Mouse (Mus musculus) limb, embryonic 14.5 days (tissue): ENCODE data around the gene Snx11. TPM values are rescaled to one million over a fixed set of nuclear protein-coding genes. Genes with fewer than 3 reads are reported as not detected.

Experiments
- ATAC-seq: fragments of 200-750 bp; cut with Nextera tagmentation; 2 replicates; pipeline ENCODE4 v1.8.0; 2017; ENCODE audit warnings: low read depth, moderate number of reproducible peaks, moderate TSS enrichment; ENCODE audit not compliant: low FRiP score
- DNase-seq: peaks from one replicate; pipeline ENCODE4 v3.0.0-alpha.2; 2015; ENCODE audit warnings: low spot score
- H3K27ac ChIP-seq: fragments of 300-500 bp; sonication (generic); replicated peaks from 2 replicates; pipeline ENCODE4 v1.5.1; 2014; ENCODE audit warnings: low read depth, mild to moderate bottlenecking, low read length, moderate library complexity, mixed read lengths
- H3K27me3 ChIP-seq: fragments of 300-500 bp; sonication (generic); 2 replicates; pipeline ENCODE4 v1.6.1; 2014; ENCODE audit warnings: low read length, mixed read lengths; ENCODE audit not compliant: control insufficient read depth, insufficient read depth
- H3K36me3 ChIP-seq: fragments of 300-500 bp; sonication (generic); 2 replicates; pipeline ENCODE4 v1.6.1; 2014; ENCODE audit warnings: mild to moderate bottlenecking, low read length, moderate library complexity, mixed read lengths; ENCODE audit not compliant: control insufficient read depth, insufficient read depth
- H3K4me1 ChIP-seq: fragments of 300-500 bp; sonication (generic); 2 replicates; pipeline ENCODE4 v1.6.1; 2014; ENCODE audit warnings: antibody characterized with exemption, low read length, mixed read lengths; ENCODE audit not compliant: control insufficient read depth, insufficient read depth
- H3K4me2 ChIP-seq: fragments of 300-500 bp; sonication (generic); replicated peaks from 2 replicates; pipeline ENCODE4 v1.6.1; 2014; ENCODE audit warnings: low read depth, mild to moderate bottlenecking, low read length, moderate library complexity; ENCODE audit not compliant: severe bottlenecking
- H3K4me3 ChIP-seq: fragments of 300-500 bp; sonication (generic); replicated peaks from 2 replicates; pipeline ENCODE4 v1.5.1; 2014; ENCODE audit warnings: low read length
- H3K9ac ChIP-seq: fragments of 300-500 bp; sonication (generic); 2 replicates; pipeline ENCODE4 v1.6.1; 2014; ENCODE audit warnings: mild to moderate bottlenecking, low read depth, low read length, moderate library complexity; ENCODE audit not compliant: severe bottlenecking
- H3K9me3 ChIP-seq: fragments of 300-500 bp; sonication (generic); 2 replicates; pipeline ENCODE4 v1.6.1; 2016; ENCODE audit warnings: low read length; ENCODE audit not compliant: control insufficient read depth
- POLR2A ChIP-seq: fragments of 200-500 bp; IDR thresholded peaks from 2 replicates; pipeline ENCODE4 v1.8.0; 2012; ENCODE audit warnings: inconsistent platforms, mild to moderate bottlenecking, moderate library complexity, borderline replicate concordance; ENCODE audit not compliant: insufficient read depth, insufficient read length; ENCODE audit errors: extremely low read depth
- WGBS: fragments of 180-500 bp; shearing (Covaris S2); extraction: QIAGEN DNeasy Blood & Tissue Kit; methylation state at CpG from one replicate; pipeline ENCODE4 v1.1.7; 2014; 5-methylcytosine and 5-hydroxymethylcytosine counted together
- polyA plus RNA-seq, 2 experiments: library from polyadenylated mRNA; depleted of rRNA in 1 of 2; stranded (reverse) in 1 of 2; unstranded in 1 of 2; fragments of >200 nt; fragmentation: Nextera tagmentation in 1 of 2; extraction: Ambion mirVana in 1 of 2; gene quantifications; 2 replicates each; pipeline versions ENCODE4 v1.2.1 to v1.2.3; 2012 to 2014

The Snx11 gene
- polyA plus RNA-seq, 2 experiments = 11.9 to 28.3 TPM

GRCm38 (mm10) chr11:96776068-96776467 is 1.3 kb downstream of the Snx11 start:
- no peak overlapping the region for H3K27ac ChIP-seq
- H3K9ac ChIP-seq = 0 out of 2 replicates have a peak overlapping the region, but pooled peaks have one; percentile 58
- peaks cover 26% of the 10 kb centered on the region for H3K36me3 ChIP-seq
- ATAC-seq = no peak
- DNase-seq = no peak
- H3K4me3 ChIP-seq = peak overlapping the region; percentile 65; the same call in 1 of the 2 replicates
- peaks cover 6% of the 10 kb centered on the region; the same call in 1 of the 2 replicates for H3K4me1 ChIP-seq
- WGBS = 30% methylated on average over 3 of the region's 3 CpGs
- TF ChIP-seq POLR2A = no peak
- H3K9me3 ChIP-seq = no peaks in the 10 kb centered on the region
- H3K27me3 ChIP-seq = no peaks in the 10 kb centered on the region
- peak overlapping the region; percentile 75 for H3K4me2 ChIP-seq

GRCm38 (mm10) chr11:96775665-96776064 is 1.7 kb downstream of the Snx11 start:
- peaks cover 6% of the 10 kb centered on the region; the same call in 1 of the 2 replicates for H3K4me1 ChIP-seq
- H3K27me3 ChIP-seq = no peaks in the 10 kb centered on the region
- 59% methylated on average over 7 of the region's 7 CpGs for WGBS
- no peak for ATAC-seq
- no peak for DNase-seq
- H3K36me3 ChIP-seq = peaks cover 30% of the 10 kb centered on the region
- H3K27ac ChIP-seq = no peak overlapping the region
- no peak for TF ChIP-seq POLR2A
- no peak overlapping the region for H3K4me3 ChIP-seq
- no peak overlapping the region for H3K9ac ChIP-seq
- no peak overlapping the region for H3K4me2 ChIP-seq
- no peaks in the 10 kb centered on the region for H3K9me3 ChIP-seq

GRCm38 (mm10) chr11:96775063-96775462 is 2.3 kb downstream of the Snx11 start:
- 56% methylated on average over 8 of the region's 8 CpGs for WGBS
- Histone ChIP-seq H3K9ac (no peak overlapping the region), H3K4me2 (no peak overlapping the region), H3K4me1 (peaks cover 6% of the 10 kb centered on the region; the same call in 1 of the 2 replicates), H3K4me3 (no peak overlapping the region), H3K27me3 (no peaks in the 10 kb centered on the region), H3K27ac (no peak overlapping the region), H3K36me3 (peaks cover 36% of the 10 kb centered on the region), H3K9me3 (no peaks in the 10 kb centered on the region)
- TF ChIP-seq POLR2A = no peak
- ATAC-seq (no peak), DNase-seq (no peak)

DNA sequence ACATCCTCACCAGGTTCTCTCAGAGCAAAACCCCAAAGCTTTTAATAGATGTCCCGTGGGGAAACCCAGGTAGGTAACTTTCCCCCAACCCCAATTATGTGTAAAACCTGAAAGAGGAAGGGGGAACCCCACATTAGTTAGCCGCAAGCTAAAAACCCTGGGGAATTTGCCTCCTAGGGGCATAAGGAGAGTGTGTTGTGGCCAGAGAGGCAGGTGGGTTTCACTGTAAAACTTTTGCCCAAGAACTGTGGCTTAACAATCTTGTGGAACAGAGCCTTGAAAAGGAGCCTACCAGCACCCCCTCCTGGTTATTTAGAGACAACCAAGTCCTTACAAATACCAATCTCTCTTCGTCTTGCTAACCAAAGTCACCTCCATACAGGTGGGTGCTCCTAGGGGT is 2.8 kb downstream of the Snx11 start:
- no peaks in the 10 kb centered on the region for H3K27me3 ChIP-seq
- H3K4me1 ChIP-seq = peaks cover 6% of the 10 kb centered on the region; the same call in 1 of the 2 replicates
- TF ChIP-seq POLR2A = no peak
- no peaks in the 10 kb centered on the region for H3K9me3 ChIP-seq
- DNase-seq (no peak), ATAC-seq (no peak)
- H3K36me3 ChIP-seq = peaks cover 41% of the 10 kb centered on the region
- no peak overlapping the region for H3K27ac ChIP-seq
- no peak overlapping the region for H3K4me3 ChIP-seq
- 87% methylated on average over 3 of the region's 3 CpGs for WGBS
- no peak overlapping the region for H3K9ac ChIP-seq
- no peak overlapping the region for H3K4me2 ChIP-seq

GRCm38 (mm10) chr11:96772413-96772812 is 4.9 kb downstream of the Snx11 start:
- ATAC-seq = no peak
- no peaks in the 10 kb centered on the region for H3K9me3 ChIP-seq
- peaks cover 52% of the 10 kb centered on the region for H3K36me3 ChIP-seq
- H3K4me1 ChIP-seq = peaks cover 6% of the 10 kb centered on the region; the same call in 1 of the 2 replicates
- H3K9ac ChIP-seq = no peak overlapping the region
- H3K4me2 ChIP-seq = no peak overlapping the region
- H3K27me3 ChIP-seq = no peaks in the 10 kb centered on the region
- no peak for TF ChIP-seq POLR2A
- 88% methylated on average over 9 of the region's 9 CpGs for WGBS
- no peak overlapping the region for H3K27ac ChIP-seq
- no peak overlapping the region for H3K4me3 ChIP-seq
- DNase-seq = no peak
